Mouse (Mus musculus): Measurements from ENCODE around the gene Prdx6. TPM values are rescaled to one million over a fixed set of nuclear protein-coding genes. Genes with fewer than 3 reads are reported as not detected.
A peak's percentile ranks its signal among the peaks of the same experiment; 100 is the strongest.

Prdx6 gene
- polyA plus RNA-seq, 1 experiment from 2014 or later, result 220 TPM

DNA sequence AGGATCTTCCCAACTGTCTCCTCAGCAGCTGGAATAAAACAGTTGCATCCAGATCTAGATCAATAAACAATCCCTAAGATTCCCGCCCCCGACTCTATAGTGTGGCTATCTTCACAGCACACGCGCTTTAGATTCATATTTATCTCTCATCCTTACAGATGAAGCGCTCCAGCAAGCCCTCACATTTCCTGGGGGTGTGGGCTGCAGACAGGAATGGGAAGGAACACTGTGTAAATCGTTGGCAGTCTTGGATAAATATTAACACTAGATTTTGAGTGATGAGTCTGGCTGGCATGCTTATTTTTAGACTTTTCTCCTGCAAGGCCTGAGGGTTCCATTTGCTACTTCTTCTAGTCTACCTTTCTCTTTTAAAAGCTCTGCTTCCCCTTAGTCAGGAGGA, 1.6 kb downstream of the Prdx6 start:
- Histone ChIP-seq H3K4me3 (peak overlapping the region; percentile 92), H3K4me1 (replicated peaks) (peaks cover 40% of the 10 kb centered on the region), H3K27me3 (peaks cover 4% of the 10 kb centered on the region; the same call in 1 of the 2 replicates), H3K9me3 (no peaks in the 10 kb centered on the region), H3K36me3 (peaks cover 21% of the 10 kb centered on the region; the same call in 1 of the 2 replicates), H3K27ac (replicated peaks) (0 out of 2 replicates have a peak overlapping the region, but pooled peaks have one; percentile 67), H3K9ac (peak overlapping the region; percentile 91), H3K4me2 (peak overlapping the region; percentile 93)
- ATAC-seq (ENCODE audit: low read depth), result no peak
- 54% methylated on average over 6 of the region's 6 CpGs for WGBS

DNA sequence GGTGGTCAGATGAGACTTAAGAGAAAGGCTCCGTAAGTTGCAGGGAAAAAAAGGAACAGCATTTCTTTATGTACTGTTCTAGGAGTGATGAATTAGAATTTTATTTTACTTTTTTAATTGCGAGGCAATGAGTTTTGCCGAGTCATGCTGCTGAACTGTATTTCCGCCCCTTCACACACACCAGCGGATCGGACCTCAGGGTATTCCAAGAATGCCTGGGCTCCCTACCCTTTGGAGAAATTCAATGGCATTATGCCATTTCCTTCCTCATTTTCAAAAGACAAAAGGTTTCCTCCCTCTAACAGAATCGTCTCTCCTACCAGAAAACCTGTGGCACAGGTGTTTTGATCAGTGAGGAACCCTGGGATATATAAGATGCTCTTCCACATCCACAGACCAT, 2.3 kb downstream of the Prdx6 start:
- Histone ChIP-seq H3K9ac (peak overlapping the region; percentile 91; the same call in 1 of the 2 replicates), H3K27me3 (peaks cover 4% of the 10 kb centered on the region; the same call in 1 of the 2 replicates), H3K4me1 (replicated peaks) (peaks cover 40% of the 10 kb centered on the region), H3K4me3 (peak overlapping the region; percentile 8; the same call in 1 of the 2 replicates), H3K9me3 (no peaks in the 10 kb centered on the region), H3K36me3 (peaks cover 28% of the 10 kb centered on the region), H3K27ac (replicated peaks) (no peak overlapping the region), H3K4me2 (peak overlapping the region; percentile 93)
- no peak for ATAC-seq (ENCODE audit: low read depth)
- WGBS, result 75% methylated on average over 7 of the region's 7 CpGs

DNA sequence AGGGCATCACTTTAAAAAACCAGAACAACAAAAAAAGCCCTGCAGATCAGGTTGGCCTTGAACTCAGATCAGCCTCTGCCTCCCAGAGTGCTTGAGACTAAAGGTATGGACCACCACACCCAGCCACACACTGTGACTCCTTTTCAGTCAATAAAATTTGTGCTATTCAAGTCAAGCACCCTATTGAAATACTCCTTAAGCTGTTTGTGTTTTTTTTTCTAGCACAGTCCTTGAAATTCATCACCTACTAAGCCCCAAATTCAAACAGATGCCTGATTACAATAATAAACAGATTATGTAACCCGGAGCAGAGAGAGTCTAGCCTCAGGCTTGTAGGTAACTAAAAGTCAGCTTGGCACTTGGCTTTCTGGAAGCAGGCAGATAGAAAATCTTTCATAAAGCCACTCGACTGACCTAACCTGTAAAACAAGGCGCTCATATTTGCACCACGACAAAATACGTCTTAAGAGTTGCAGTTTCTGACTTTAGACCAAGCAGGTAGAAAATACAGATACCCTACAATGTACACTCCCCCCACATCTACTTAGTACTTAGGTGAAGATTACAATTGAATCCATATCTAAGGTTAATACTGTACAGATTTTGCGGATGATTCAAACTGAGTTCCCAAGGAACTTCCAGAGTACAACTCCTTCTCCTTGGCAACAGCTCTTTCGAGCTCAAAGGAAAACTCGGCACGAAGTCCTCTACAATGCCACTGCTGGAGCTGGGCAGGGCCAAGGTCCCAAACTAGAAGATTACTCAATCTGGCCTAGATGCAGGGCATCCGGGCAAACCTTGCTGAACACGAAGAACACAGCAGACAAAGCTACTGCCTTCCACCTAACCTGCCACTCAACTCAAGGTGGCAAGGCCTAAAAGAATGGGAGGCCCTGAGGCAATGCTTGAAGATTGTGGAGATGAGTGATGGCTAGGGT, 3.1 kb downstream of the Prdx6 start:
- Histone ChIP-seq H3K36me3 (peaks cover 35% of the 10 kb centered on the region), H3K4me1 (replicated peaks) (peaks cover 40% of the 10 kb centered on the region), H3K9me3 (no peaks in the 10 kb centered on the region), H3K27ac (replicated peaks) (no peak overlapping the region), H3K4me3 (no peak overlapping the region), H3K4me2 (peak overlapping the region; percentile 93; the same call in 1 of the 2 replicates), H3K9ac (no peak overlapping the region), H3K27me3 (peaks cover 4% of the 10 kb centered on the region; the same call in 1 of the 2 replicates)
- 85% methylated on average over 11 of the region's 11 CpGs for WGBS
- ATAC-seq (ENCODE audit: low read depth), result no peak

DNA sequence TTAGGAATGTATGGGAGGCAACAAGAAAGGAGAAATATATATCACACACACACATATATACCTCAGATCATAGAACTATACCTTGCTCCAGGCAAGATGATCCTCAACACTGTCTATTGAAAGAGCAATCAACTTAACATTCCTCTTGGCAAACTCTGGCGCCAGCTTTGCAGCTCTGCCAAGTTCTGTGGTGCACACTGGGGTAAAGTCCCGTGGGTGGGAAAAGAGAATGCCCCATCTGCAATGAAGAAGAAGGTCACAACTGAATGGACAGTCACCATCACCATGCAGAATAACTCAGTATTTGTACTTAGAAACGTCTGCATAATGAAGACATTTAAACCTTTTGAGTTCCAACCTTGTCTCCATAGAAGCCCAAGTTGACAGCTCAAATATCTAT, 3.8 kb downstream of the Prdx6 start:
- no peak overlapping the region for H3K27ac ChIP-seq (replicated peaks)
- peaks cover 42% of the 10 kb centered on the region for H3K36me3 ChIP-seq
- H3K4me3 ChIP-seq, result no peak overlapping the region
- H3K4me2 ChIP-seq, result no peak overlapping the region
- 81% methylated on average over 3 of the region's 3 CpGs for WGBS
- no peak overlapping the region for H3K9ac ChIP-seq
- peaks cover 40% of the 10 kb centered on the region for H3K4me1 ChIP-seq (replicated peaks)
- peaks cover 4% of the 10 kb centered on the region; the same call in 1 of the 2 replicates for H3K27me3 ChIP-seq
- ATAC-seq (ENCODE audit: low read depth), result no peak
- H3K9me3 ChIP-seq, result no peaks in the 10 kb centered on the region

DNA sequence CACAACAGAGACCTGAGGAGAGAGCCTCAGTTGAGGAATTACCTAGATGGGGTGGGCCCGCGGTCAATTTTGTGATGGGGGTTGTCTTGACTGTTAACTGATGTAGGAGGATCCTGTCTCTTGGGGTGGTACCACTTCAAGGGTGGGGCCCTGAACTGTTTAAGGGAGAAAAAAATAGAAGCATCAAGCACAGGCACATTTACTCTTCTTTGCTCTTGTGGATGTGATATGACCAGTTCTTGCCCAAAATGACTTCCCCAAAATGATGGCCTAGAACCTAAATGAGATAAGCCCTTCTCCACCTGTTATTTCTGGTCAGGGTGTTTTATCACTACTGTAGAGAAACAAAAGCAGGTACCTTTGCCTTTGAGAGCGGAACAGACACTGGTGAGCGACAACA, 13.3 kb downstream of the Prdx6 start:
- H3K4me3 ChIP-seq, result no peak overlapping the region
- no peaks in the 10 kb centered on the region for H3K27me3 ChIP-seq
- no peaks in the 10 kb centered on the region for H3K9me3 ChIP-seq
- H3K4me1 ChIP-seq (replicated peaks), result no peaks in the 10 kb centered on the region
- H3K9ac ChIP-seq, result no peak overlapping the region
- over 99% methylated on average over 4 of the region's 4 CpGs for WGBS
- H3K27ac ChIP-seq (replicated peaks), result no peak overlapping the region
- no peak overlapping the region for H3K4me2 ChIP-seq
- H3K36me3 ChIP-seq, result peaks cover 64% of the 10 kb centered on the region
- ATAC-seq (ENCODE audit: low read depth), result no peak

DNA sequence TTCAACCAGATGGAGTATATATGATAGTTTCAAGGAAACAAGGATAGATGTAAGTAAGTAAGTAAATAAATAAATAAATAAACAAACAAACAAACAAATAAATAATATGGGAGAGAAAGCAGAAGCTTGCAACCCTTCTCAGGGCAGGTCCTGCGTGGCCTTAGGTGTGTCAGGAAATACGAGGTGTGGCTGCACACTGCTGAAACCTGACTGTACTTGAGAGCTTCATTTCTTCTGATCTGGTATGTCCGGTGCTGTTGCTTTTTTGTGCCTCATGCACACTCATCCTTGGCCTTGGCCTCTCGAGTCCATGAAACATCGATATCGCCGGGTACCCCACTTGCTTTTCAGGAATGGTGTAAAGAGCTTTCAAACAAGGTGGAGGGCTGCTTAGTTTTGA, 13.7 kb downstream of the Prdx6 start:
- H3K4me2 ChIP-seq, result no peak overlapping the region
- H3K36me3 ChIP-seq, result peaks cover 60% of the 10 kb centered on the region
- 95% methylated on average over 7 of the region's 7 CpGs for WGBS
- no peaks in the 10 kb centered on the region for H3K4me1 ChIP-seq (replicated peaks)
- no peaks in the 10 kb centered on the region for H3K9me3 ChIP-seq
- no peak for ATAC-seq (ENCODE audit: low read depth)
- H3K4me3 ChIP-seq, result no peak overlapping the region
- no peak overlapping the region for H3K9ac ChIP-seq
- H3K27me3 ChIP-seq, result no peaks in the 10 kb centered on the region
- H3K27ac ChIP-seq (replicated peaks), result no peak overlapping the region

DNA sequence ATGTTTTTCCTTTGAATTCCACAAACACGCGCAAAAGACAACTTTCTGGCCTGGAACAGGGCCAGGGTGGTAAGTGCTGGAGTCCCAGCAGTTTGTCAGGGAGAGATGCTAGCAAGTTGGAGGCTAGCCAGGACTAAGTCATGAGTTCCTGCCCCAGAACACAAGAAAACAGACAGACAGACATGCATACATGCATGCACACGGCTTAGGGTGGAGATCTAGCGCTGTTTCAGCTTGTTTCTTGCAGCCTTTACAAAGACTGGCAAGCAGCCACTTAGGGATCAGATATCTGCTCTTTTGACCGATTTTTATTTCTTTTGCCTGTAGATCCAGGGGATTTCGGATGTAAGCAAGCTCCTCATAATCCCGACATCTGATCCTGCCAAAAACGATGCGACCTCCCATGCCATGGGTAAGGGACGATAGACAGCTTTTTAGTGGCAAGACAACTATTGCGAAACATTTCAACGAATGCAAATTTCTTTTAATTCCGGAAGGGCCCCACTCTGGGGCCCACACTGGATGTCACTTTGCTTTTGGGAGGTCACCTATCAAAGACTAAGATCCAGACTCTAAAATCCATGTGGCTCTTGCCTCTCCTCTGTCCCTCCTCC, 17.7 kb downstream of the Prdx6 start:
- Histone ChIP-seq H3K9ac (no peak overlapping the region), H3K27ac (replicated peaks) (no peak overlapping the region), H3K36me3 (peaks cover 22% of the 10 kb centered on the region), H3K4me2 (no peak overlapping the region), H3K4me3 (no peak overlapping the region), H3K27me3 (no peaks in the 10 kb centered on the region), H3K4me1 (replicated peaks) (no peaks in the 10 kb centered on the region), H3K9me3 (no peaks in the 10 kb centered on the region)
- 85% methylated on average over 13 of the region's 13 CpGs for WGBS
- no peak for ATAC-seq (ENCODE audit: low read depth)

DNA sequence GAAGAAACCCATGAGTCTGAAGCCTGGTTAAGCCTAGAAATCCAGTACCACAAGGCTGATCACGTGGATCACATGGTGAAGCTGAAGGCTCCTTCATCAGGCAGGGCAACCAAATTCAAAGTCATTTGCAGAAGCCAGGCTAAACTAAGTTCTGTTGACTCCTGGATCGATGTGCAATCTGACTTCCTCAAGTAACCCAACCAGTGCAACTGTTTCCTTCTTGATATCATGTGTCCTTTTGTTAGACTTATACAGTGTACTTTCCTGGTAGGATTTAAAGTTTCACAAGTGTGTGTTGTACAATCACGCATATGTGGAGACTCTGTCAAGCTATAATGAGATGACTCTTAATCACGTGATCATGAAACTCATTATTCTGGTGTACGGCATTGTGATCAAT, 18.8 kb downstream of the Prdx6 start:
- H3K9me3 ChIP-seq, result no peaks in the 10 kb centered on the region
- H3K27me3 ChIP-seq, result no peaks in the 10 kb centered on the region
- no peak overlapping the region for H3K4me2 ChIP-seq
- 90% methylated on average over 5 of the region's 5 CpGs for WGBS
- H3K27ac ChIP-seq (replicated peaks), result no peak overlapping the region
- H3K36me3 ChIP-seq, result peaks cover 10% of the 10 kb centered on the region
- no peaks in the 10 kb centered on the region for H3K4me1 ChIP-seq (replicated peaks)
- ATAC-seq (ENCODE audit: low read depth), result no peak
- no peak overlapping the region for H3K9ac ChIP-seq
- no peak overlapping the region for H3K4me3 ChIP-seq

DNA sequence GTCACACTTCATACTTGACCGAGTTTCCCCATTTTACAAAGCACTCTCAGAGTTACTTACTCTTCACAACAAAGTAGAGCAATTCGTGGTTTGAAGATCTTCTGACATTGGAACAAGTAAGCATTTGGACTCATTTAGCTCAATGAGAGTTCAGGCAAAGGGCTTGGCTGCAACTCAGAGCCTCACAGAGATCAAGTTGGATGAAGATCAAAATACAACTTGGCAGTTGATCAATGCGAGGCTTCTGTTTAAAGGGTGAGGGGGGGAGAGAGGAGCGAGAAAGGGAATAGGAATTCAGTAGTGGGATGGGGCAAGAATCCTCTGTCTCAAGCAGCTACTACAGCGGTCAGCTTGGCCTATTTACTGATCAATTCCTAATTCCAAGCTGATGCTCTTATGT, 26.2 kb downstream of the Prdx6 start:
- Histone ChIP-seq H3K9me3 (no peaks in the 10 kb centered on the region), H3K36me3 (no peaks in the 10 kb centered on the region), H3K27me3 (no peaks in the 10 kb centered on the region), H3K27ac (replicated peaks) (no peak overlapping the region), H3K4me3 (no peak overlapping the region), H3K4me2 (no peak overlapping the region), H3K4me1 (replicated peaks) (no peaks in the 10 kb centered on the region), H3K9ac (no peak overlapping the region)
- ATAC-seq (ENCODE audit: low read depth), result peak; percentile 67; the same call in 1 of the 2 replicates
- 52% methylated on average over 5 of the region's 5 CpGs for WGBS

DNA sequence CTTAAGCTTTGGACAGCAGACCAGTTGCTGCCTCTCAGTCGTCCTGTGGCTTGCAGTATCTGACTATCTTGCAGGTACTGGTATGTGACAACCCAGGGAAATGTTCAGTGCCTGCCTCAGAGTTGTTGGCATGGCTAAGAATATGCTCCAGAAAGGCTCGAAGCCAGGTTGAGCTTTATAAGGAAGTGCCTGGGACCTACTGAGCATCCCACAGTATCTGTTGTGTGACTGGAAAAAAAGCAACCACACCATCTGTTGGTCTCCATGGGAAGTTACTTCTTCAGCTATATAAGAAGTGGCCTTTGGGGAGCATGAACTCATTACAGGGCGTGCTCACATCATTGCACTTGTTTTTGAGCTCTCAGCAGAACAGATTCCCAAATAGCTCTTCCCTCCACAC, 31.2 kb downstream of the Prdx6 start:
- no peaks in the 10 kb centered on the region for H3K27me3 ChIP-seq
- no peaks in the 10 kb centered on the region for H3K9me3 ChIP-seq
- H3K27ac ChIP-seq (replicated peaks), result no peak overlapping the region
- H3K4me2 ChIP-seq, result no peak overlapping the region
- H3K4me3 ChIP-seq, result no peak overlapping the region
- 71% methylated on average over 3 of the region's 3 CpGs for WGBS
- no peak overlapping the region for H3K9ac ChIP-seq
- no peaks in the 10 kb centered on the region for H3K36me3 ChIP-seq
- no peak for ATAC-seq (ENCODE audit: low read depth)
- no peaks in the 10 kb centered on the region for H3K4me1 ChIP-seq (replicated peaks)

DNA sequence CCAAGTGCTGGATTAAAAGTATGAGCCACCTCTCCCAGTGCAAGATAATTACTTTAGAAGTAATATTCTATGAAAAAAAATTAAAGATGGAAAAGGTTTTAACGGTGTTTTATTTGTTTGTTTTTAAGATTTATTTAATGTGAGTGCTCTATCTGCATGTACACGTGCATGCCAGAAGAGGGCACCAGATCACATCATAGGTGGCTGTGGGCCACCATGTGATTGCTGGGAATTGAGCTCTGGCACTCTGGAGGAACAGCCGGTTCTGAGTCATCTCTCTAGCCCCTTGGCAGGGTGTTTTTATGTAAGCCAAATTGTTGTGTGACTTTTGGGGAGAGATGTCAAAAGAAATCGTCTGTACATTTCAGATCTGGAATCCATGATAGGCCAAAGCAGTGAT, 36.6 kb downstream of the Prdx6 start:
- Histone ChIP-seq H3K9ac (no peak overlapping the region), H3K9me3 (peaks cover 4% of the 10 kb centered on the region; the same call in 1 of the 2 replicates), H3K27me3 (no peaks in the 10 kb centered on the region), H3K4me3 (no peak overlapping the region), H3K36me3 (no peaks in the 10 kb centered on the region), H3K4me1 (replicated peaks) (no peaks in the 10 kb centered on the region), H3K4me2 (no peak overlapping the region), H3K27ac (replicated peaks) (no peak overlapping the region)
- 31% methylated on average over 4 of the region's 4 CpGs for WGBS
- ATAC-seq (ENCODE audit: low read depth), result no peak

DNA sequence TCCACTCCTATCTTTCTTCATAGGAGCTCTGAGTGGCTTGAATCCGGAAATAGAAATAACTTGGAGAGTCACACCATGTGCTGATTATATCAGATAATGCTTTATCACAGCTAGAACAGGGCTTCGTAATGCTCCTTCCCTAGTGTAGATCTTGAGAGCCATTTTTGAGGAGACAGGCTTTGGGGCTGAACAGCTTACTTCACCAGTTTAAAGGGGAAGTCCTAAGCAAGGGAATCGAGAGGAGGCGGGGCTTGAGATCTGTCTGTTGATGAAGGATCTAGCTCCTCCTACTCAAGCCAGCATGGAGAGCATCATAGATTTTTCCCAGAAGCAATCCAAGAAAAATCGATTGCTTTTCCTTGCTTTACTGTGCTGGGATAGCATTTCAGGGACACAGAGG, 51.2 kb downstream of the Prdx6 start:
- H3K9me3 ChIP-seq, result no peaks in the 10 kb centered on the region
- no peak overlapping the region for H3K9ac ChIP-seq
- H3K4me1 ChIP-seq (replicated peaks), result 0 out of 2 replicates have a peak, but pooled peaks cover 4% of the 10 kb centered on the region
- 82% methylated on average over 5 of the region's 5 CpGs for WGBS
- no peak for ATAC-seq (ENCODE audit: low read depth)
- H3K27me3 ChIP-seq, result no peaks in the 10 kb centered on the region
- no peaks in the 10 kb centered on the region for H3K36me3 ChIP-seq
- H3K4me3 ChIP-seq, result no peak overlapping the region
- no peak overlapping the region for H3K4me2 ChIP-seq
- no peak overlapping the region for H3K27ac ChIP-seq (replicated peaks)

Measured in neural tube, embryonic 13.5 days (tissue).